Comparison of ENCODE assay signal across 11 mouse cellular contexts in genomic region chr14:32405399-32405798, GRCm38 (mm10). TPM values are rescaled to one million over a fixed set of nuclear protein-coding genes. Genes with fewer than 3 reads are reported as not detected.
"Had no signal": no experiment of that assay in that cellular context is flagged by ENCODE, and none has a peak within 500 bp of the region (broad histone marks: within the 10 kb centered on the region; RNA-seq: fewer than 3 reads in every experiment).

No protein-coding gene starts in this region.

RNA-seq across cellular contexts. Expression of gene 1700024G13Rik, which starts 17.2 kb away (rescaled TPM):
- total RNA-seq: neutrophil, adult 5-6 weeks had no signal
- polyA plus RNA-seq: neural tube, embryonic 14.5 days; neural tube, embryonic 15.5 days; small intestine, adult 2 months; spleen, adult 2 months; stomach, embryonic 14.5 days; stomach, embryonic 16.5 days; stomach, postnatal 0 days; thymus, adult 2 months; urinary bladder, adult 2 months had no signal

RNA-seq across cellular contexts. Expression of gene Slc18a3, which starts 59.3 kb away (rescaled TPM):
- total RNA-seq: neutrophil, adult 5-6 weeks had no signal
- polyA plus RNA-seq: spleen, adult 2 months; thymus, postnatal 0 days had no signal
